Mouse (Mus musculus) 3134 (cell line): ENCODE results near the gene Pnkd.
"Not testable (repeated sequence)": the region's sequence is repeated elsewhere in the genome, so short reads cannot be mapped to it uniquely, and the experiment has no call there.

Experiments used
- DNase-seq: peaks from one replicate; pipeline ENCODE4 v3.0.0-alpha.2; 2011; ENCODE audit warnings: low spot score; ENCODE audit not compliant: insufficient read length; ENCODE audit errors: extremely low read depth

The Pnkd gene

DNA sequence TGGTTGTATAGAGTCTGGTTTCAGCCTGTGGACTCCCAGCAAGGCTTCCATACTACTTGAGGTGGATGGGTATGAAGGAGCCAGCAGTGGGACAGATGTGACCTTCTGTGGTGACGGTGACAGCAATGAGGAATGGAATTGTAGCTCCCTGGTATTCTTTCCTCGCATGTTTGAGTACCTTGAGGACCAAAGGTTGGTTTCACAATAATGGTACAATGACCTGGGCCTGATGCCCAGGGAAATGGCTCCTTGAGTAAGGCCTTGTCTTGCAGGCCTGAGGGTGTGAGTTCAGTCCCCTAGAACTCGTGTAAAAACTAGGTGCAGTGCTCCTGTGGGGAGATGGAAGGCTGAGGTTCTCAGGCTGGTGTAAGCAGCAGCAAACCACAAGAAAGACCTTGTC lies 34.0 kb downstream of the Pnkd start:
- DNase-seq: no peak

GRCm38 (mm10) chr1:74321396-74321795 lies 36.7 kb downstream of the Pnkd start:
- no peak for DNase-seq

GRCm38 (mm10) chr1:74326916-74327315 lies 42.2 kb downstream of the Pnkd start:
- DNase-seq: not testable (repeated sequence)

DNA sequence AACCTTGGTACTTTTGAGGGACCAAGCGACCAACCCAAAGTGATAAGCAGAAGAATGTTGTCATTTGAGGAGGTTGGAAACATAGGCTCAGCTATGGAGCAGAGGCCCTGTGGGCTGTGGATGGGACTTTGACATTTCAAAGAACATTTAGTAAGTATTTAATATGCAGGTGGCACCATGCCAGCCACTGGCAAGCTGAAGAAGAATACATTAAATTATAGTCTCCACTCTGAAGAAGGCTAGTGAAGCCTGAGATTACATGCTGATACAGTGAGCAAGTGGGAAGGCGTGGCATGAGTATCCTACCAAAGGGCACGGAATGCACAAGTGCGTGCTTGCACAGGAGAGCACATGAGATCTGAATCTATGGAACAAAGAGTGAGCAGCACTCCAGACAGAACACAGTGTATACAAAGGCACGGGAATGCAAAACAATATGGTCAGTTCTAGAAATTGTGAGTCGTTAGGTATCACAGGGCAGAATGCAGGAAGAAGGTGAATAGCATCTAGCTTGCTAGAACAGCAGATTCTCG lies 45.2 kb downstream of the Pnkd start:
- no peak for DNase-seq

DNA sequence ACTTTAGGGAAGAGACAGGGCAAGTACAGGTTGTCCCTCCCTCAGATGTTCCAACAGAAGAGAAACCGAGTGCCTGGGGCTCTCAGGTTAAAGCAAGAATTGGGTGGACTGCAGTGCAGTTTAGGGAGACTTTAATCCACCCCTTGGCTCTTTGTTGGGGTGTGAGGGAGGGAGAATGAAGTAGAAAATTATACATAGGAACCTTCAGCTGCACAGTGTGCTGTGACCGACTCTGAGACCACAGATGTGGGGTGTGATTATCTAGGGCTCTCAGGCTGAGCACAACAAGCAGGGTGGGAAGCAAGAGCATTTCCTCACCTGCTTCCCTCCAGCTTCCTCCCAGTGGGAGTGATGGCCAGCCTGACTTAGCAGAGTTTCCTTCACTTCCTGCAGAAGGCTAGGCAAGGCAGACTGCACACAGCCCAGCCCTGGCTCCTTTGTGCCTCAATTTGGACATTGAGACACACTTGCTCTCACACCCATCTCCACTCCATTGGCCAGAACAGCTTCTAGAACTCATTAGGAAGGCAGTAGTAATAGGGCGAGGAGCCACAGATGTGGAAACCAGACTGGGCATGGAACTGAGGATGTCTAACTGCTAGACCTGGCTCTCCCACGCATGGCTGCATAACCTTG lies 46.4 kb downstream of the Pnkd start:
- no peak for DNase-seq

- DNase-seq: peak; percentile 100
These were observed 47.6 kb downstream of the Pnkd start for GRCm38 (mm10) chr1:74332241-74332763.

GRCm38 (mm10) chr1:74332930-74333329 lies 48.2 kb downstream of the Pnkd start:
- no peak for DNase-seq

- DNase-seq: no peak
These were observed 49.9 kb downstream of the Pnkd start for GRCm38 (mm10) chr1:74334607-74335006.

DNA sequence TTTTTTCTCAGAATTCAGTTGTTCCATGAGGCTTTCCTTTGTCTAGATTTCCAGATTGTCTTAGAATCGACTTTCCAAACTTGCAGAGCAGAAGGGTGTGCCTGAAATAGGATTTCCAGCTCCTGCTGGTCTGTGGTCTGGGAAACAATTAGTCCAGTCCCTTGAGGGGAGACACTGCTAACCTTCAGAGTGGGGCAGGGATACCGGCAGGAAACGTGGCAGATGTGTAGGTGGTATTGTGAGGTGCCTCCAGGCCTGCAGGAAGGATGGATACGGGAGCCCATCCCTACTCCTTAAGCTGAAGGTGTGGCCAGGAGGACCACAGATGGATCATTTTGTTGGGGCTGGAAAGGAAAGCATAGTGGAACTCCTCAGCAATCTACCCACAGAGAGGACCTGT lies 50.3 kb downstream of the Pnkd start:
- DNase-seq: no peak

DNA sequence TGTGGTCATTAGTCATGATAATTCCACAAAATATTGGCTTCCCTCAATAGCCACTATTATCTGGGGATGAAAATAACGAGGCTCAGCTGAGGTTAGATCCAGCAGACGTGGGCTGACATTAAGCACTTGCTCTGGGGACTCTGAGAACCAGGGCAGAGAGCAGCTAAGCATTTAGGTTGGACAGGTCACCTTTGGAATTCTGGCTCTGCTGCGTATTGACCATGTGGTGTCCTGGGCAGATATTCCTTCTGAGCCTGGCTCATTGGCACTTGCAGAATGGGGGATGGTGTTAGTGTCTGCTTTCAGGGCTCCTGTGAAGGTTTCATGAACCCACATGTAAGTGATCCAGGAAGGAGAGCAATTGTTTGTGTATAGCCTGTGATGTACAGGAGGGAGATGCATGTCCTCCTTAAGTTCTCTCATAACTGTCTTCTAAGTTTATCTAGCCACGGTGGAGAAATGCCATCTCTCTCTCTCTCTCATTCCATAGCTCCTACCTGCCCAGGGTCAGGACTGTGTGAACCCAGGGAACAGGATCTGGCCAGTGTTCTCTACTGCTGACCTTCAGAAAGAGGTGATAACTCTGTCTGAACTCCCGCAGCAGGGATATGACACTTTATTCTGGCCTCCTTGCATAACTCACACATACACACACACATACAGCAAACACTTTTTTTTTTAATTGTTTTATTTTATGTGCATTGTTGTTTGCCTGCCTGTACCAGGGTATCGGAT lies 50.9 kb downstream of the Pnkd start:
- no peak for DNase-seq

- DNase-seq: no peak
These were observed 52.6 kb downstream of the Pnkd start for GRCm38 (mm10) chr1:74337241-74337771.

GRCm38 (mm10) chr1:74338013-74338412 lies 53.3 kb downstream of the Pnkd start:
- no peak for DNase-seq

- DNase-seq: no peak
These were observed 53.9 kb downstream of the Pnkd start for GRCm38 (mm10) chr1:74338626-74339025.

- DNase-seq: no peak
These were observed 55.2 kb downstream of the Pnkd start for GRCm38 (mm10) chr1:74339917-74340316.

DNA sequence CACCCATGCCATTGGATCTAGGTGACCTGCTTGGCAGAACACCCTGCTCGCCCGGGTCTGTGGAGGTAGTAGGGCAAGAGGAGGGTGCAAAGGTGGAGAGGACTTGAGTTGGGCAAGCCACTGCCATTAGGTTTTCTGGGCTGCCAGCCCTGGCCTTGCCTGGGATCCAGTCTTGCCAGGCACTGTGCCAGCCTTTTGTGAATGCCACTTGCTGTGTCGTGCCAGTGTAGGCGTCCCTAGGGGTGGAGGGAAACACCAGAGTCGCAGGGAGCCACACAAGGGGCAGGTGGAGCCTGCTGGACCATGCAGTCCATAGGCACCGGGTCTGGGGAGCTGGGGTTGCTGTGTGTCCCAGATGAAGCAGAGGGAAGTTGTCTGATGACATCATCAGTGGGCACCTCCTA lies 55.6 kb downstream of the Pnkd start:
- DNase-seq: no peak

GRCm38 (mm10) chr1:74340992-74341391 lies 56.3 kb downstream of the Pnkd start:
- not testable (repeated sequence) for DNase-seq

DNA sequence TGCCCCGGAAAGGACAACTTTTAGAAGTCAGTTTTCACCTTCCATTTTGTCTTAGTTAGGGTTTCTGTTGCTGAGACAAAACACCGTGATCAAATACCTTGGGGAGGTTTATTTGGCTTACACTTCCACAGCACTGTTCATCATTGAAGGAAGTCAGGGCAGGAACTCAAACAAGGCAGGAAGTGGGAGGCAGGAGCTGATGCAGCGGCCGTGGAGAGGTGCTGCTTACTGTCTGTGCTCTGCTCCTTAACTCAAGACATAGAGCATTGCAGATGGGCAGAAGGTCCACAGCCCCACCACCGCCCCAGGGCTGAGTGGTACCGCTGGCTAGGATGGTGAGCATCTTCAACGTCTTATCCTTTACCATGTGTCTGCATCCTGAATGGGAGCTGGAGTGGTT lies 57.2 kb downstream of the Pnkd start:
- DNase-seq: no peak

- DNase-seq: no peak
These were observed 57.6 kb downstream of the Pnkd start for GRCm38 (mm10) chr1:74342308-74342707.

DNA sequence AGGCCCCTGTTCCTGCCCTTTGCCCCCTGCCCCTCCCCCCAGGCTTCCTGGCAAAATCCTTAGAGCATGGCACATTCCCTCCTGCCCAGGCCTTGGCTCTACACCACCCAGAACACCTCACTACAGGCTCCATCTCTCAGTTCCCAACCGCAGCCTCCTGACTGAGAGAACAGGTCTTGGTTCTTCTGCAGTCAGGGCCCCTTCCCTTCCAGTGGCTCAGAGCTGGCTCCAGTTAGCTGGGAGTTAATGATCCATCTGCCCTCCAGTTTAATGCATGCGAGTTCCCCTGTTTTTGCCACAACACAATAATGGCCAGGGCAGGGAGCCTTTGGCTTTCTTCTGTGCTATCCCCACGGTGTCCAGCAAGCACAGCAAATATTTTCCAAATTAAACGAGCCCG lies 58.4 kb downstream of the Pnkd start:
- DNase-seq: no peak

DNA sequence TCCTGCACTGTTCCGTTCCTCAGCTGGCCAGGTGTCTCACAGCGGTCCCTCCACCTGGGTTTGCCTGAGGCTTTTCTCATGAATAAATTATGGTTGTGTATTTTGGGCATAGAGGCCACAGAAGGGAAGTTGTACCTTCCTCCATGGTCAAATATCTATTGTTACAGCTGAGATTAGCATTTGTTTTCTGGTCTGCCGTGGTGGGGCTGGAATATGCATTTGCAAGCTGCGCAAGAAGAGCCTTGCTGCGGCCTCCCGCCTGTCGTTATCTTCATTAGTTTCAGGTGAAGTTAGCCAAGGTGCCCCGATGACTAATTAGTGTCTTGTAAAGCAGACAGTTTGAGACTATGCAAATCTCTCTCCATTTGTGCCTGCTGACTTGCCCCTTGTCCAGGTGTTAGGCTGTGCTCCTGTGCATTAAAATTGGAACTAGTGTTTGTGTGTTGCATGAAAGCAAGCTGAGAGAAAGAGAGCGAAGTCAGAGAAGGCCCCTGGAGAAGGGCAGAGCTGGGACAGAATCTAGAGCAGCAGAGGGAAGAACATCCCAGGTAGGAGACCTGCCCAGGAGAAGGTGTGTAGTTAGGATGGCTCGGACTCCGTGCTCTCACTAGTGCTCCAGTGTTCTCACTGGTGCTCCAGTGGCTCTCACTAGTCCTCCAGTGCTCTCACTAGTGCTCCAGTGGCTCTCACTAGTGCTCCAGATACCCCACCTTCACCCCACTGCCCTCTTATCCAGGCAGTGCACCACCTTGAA lies 59.6 kb downstream of the Pnkd start:
- no peak for DNase-seq

- DNase-seq: no peak
These were observed 66.5 kb downstream of the Pnkd start for GRCm38 (mm10) chr1:74351185-74351769.
